Mouse (Mus musculus) embryonic facial prominence, embryonic 14.5 days (tissue): Measurements from ENCODE around the gene Ttc39a. TPM values are rescaled to one million over a fixed set of nuclear protein-coding genes. Genes with fewer than 3 reads are reported as not detected.
A peak's percentile ranks its signal among the peaks of the same experiment; 100 is the strongest.

Experiments used
- ATAC-seq: fragments of 200-750 bp; cut with Nextera tagmentation; 2 replicates; pipeline ENCODE4 v1.8.0; 2017; ENCODE audit warnings: low read depth, moderate number of reproducible peaks, moderate TSS enrichment
- DNase-seq: peaks from one replicate; pipeline ENCODE4 v3.0.0-alpha.2; 2015; ENCODE audit warnings: low spot score
- H3K27ac ChIP-seq: fragments of 300-500 bp; sonication (generic); replicated peaks from 2 replicates; pipeline ENCODE4 v1.5.1; 2014; ENCODE audit warnings: low read depth, mild to moderate bottlenecking, low read length, moderate library complexity
- H3K27me3 ChIP-seq: fragments of 300-500 bp; sonication (generic); replicated peaks from 2 replicates; pipeline ENCODE4 v1.6.1; 2014; ENCODE audit warnings: low read length; ENCODE audit not compliant: control insufficient read depth, insufficient read depth
- H3K36me3 ChIP-seq: fragments of 300-500 bp; sonication (generic); 2 replicates; pipeline ENCODE4 v1.6.1; 2014; ENCODE audit warnings: low read length, mixed read lengths; ENCODE audit not compliant: control insufficient read depth, insufficient read depth
- H3K4me1 ChIP-seq: fragments of 300-500 bp; sonication (generic); 2 replicates; pipeline ENCODE4 v1.6.1; 2014; ENCODE audit warnings: antibody characterized with exemption, low read length; ENCODE audit not compliant: control insufficient read depth, insufficient read depth
- H3K4me2 ChIP-seq: fragments of 300-500 bp; sonication (generic); 2 replicates; pipeline ENCODE4 v1.6.1; 2014; ENCODE audit warnings: low read depth, mild to moderate bottlenecking, low read length, moderate library complexity, mixed read lengths
- H3K4me3 ChIP-seq: fragments of 300-500 bp; sonication (generic); 2 replicates; pipeline ENCODE4 v1.5.1; 2014; ENCODE audit warnings: low read depth, mild to moderate bottlenecking, low read length
- H3K9ac ChIP-seq: fragments of 300-500 bp; sonication (generic); 2 replicates; pipeline ENCODE4 v1.6.1; 2014; ENCODE audit warnings: low read depth, mild to moderate bottlenecking, low read length, moderate library complexity, mixed read lengths
- H3K9me3 ChIP-seq: fragments of 300-500 bp; sonication (generic); 2 replicates; pipeline ENCODE4 v1.6.1; 2016; ENCODE audit warnings: low read length; ENCODE audit not compliant: control insufficient read depth
- WGBS: fragments of 180-500 bp; shearing (Covaris S2); extraction: QIAGEN DNeasy Blood & Tissue Kit; methylation state at CpG from one replicate; pipeline ENCODE4 v1.1.7; 2014; 5-methylcytosine and 5-hydroxymethylcytosine counted together
- polyA plus RNA-seq: library from polyadenylated mRNA; unstranded; fragments of >200 nt; fragmentation: Nextera tagmentation; extraction: Ambion mirVana; gene quantifications from 2 replicates; pipeline ENCODE4 v1.2.1, GENCODE M21; 2014

Gene Ttc39a
- polyA plus RNA-seq, 1 experiment from 2014 or later: 4.0 TPM

GRCm38 (mm10) chr4:109476554-109477014 lies 70.2 kb downstream of the Ttc39a start:
- H3K4me1 ChIP-seq: peaks cover 7% of the 10 kb centered on the region
- peaks cover 13% of the 10 kb centered on the region for H3K36me3 ChIP-seq
- H3K9me3 ChIP-seq: no peaks in the 10 kb centered on the region
- H3K9ac ChIP-seq: peak overlapping the region; percentile 98
- no peaks in the 10 kb centered on the region for H3K27me3 ChIP-seq
- H3K27ac ChIP-seq: peak overlapping the region; percentile 93
- WGBS: 0% methylated on average over 12 of the region's 39 CpGs
- H3K4me3 ChIP-seq: peak overlapping the region; percentile 96
- ATAC-seq (peak; percentile 99), DNase-seq (peak; percentile 95)
- peak overlapping the region; percentile 76 for H3K4me2 ChIP-seq

- WGBS: 87% methylated on average over 3 of the region's 3 CpGs
Measured at GRCm38 (mm10) chr4:109477454-109477853, 71.0 kb downstream of the Ttc39a start.

GRCm38 (mm10) chr4:109481424-109481823 lies 75.0 kb downstream of the Ttc39a start:
- Histone ChIP-seq H3K4me3 (no peak overlapping the region), H3K9ac (no peak overlapping the region), H3K4me2 (no peak overlapping the region), H3K9me3 (no peaks in the 10 kb centered on the region), H3K27me3 (no peaks in the 10 kb centered on the region), H3K4me1 (no peaks in the 10 kb centered on the region), H3K27ac (no peak overlapping the region), H3K36me3 (no peaks in the 10 kb centered on the region)
- 74% methylated on average over 2 of the region's 2 CpGs for WGBS
- ATAC-seq: no peak
- no peak for DNase-seq

More at GRCm38 (mm10) chr4:109477454-109477853, 71.0 kb downstream of the Ttc39a start:
- no peak overlapping the region for H3K4me3 ChIP-seq
- peaks cover 5% of the 10 kb centered on the region for H3K36me3 ChIP-seq
- no peaks in the 10 kb centered on the region for H3K27me3 ChIP-seq
- no peak overlapping the region for H3K27ac ChIP-seq
- H3K9ac ChIP-seq: no peak overlapping the region
- ATAC-seq: no peak
- H3K9me3 ChIP-seq: no peaks in the 10 kb centered on the region
- no peak for DNase-seq
- peaks cover 7% of the 10 kb centered on the region for H3K4me1 ChIP-seq
- H3K4me2 ChIP-seq: no peak overlapping the region

- H3K27me3 ChIP-seq: no peaks in the 10 kb centered on the region
- no peak overlapping the region for H3K4me2 ChIP-seq
- no peak overlapping the region for H3K27ac ChIP-seq
- H3K36me3 ChIP-seq: no peaks in the 10 kb centered on the region
- H3K4me3 ChIP-seq: no peak overlapping the region
- DNase-seq (no peak), ATAC-seq (no peak)
- WGBS: 85% methylated on average over 1 of the region's 1 CpGs
- no peaks in the 10 kb centered on the region for H3K4me1 ChIP-seq
- H3K9ac ChIP-seq: no peak overlapping the region
- no peaks in the 10 kb centered on the region for H3K9me3 ChIP-seq
Measured at GRCm38 (mm10) chr4:109482701-109483100, 76.3 kb downstream of the Ttc39a start.

DNA sequence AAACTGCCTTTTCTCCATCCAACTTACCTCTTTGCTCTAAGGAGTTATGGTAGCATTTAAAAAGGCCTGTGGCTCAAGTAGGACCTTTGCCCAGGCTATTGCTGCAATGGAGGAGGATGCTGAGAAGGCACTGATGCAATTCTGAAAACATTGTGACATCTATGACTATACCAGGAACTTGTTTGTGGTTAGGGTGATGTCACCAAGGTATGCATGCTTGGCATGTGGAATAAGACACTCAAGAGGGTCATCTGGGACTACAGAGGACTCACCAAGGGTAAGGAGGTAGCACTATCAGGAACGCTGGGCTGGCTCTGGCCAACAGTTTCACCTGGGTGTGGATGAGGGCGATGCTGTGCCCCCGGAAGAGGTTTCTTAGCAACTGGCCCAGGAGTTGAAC lies 78.2 kb downstream of the Ttc39a start, which contains the start of gene Rnf11:
Gene Rnf11 (minus strand): TSS at position 108 of the 400 bp plus-strand sequence.
- ATAC-seq: no peak
- H3K27me3 ChIP-seq: no peaks in the 10 kb centered on the region
- 75% methylated on average over 3 of the region's 3 CpGs for WGBS

DNA sequence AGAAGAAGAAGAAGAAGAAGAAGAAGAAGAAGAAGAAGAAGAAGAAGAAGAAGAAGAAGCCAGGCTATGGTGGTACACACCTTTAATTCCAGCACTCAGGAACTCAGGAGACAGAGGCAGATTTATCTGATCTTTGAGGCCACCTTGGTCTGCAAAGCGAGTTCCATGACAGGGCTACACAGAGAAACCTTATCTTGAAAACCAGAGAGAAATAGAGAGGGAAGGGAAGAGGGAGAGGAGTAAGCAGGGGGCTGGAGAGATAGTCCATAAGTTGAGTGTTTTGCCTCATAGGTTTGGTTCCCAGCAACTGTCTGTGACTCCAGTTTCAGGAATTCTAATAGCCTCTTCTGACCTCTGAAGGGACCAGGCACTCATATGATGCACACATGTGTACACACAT lies 82.4 kb downstream of the Ttc39a start:
- WGBS: 59% methylated on average over 1 of the region's 1 CpGs
- H3K27ac ChIP-seq: no peak overlapping the region
- no peaks in the 10 kb centered on the region for H3K36me3 ChIP-seq
- no peak overlapping the region for H3K4me3 ChIP-seq
- no peak overlapping the region for H3K9ac ChIP-seq
- no peaks in the 10 kb centered on the region for H3K27me3 ChIP-seq
- H3K4me2 ChIP-seq: no peak overlapping the region
- no peaks in the 10 kb centered on the region for H3K9me3 ChIP-seq
- ATAC-seq (no peak), DNase-seq (no peak)
- H3K4me1 ChIP-seq: no peaks in the 10 kb centered on the region

More for the DNA sequence above, 78.2 kb downstream of the Ttc39a start, which contains the start of gene Rnf11:
- Histone ChIP-seq H3K4me3 (no peak within 1 kb of the TSS), H3K4me1 (no peaks in the 10 kb centered on the region), H3K9me3 (no peaks in the 10 kb centered on the region), H3K9ac (no peak within 1 kb of the TSS), H3K27ac (no peak within 1 kb of the TSS), H3K36me3 (no peaks in the 10 kb centered on the region), H3K4me2 (no peak within 1 kb of the TSS)
- DNase-seq: no peak

DNA sequence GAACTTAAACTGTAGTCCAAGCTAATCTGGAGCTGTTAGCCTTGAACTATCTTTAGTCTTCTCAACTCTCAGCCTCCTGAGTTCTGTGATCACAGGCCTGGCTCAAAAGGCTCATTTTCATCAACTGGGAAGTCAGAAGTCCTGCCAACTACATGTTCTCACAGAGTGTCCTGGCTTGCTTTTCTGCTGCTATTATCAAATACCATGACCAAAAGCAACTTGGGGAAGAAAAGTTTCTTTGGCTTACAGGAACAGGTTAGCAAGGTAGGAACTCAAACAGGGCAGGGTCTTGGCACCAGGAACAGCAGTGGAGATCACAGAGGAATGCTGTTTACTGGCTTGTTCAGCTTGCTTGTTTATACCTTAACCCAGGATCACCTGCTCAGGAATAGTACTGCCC lies 87.2 kb downstream of the Ttc39a start:
- Histone ChIP-seq H3K9ac (no peak overlapping the region), H3K27ac (no peak overlapping the region), H3K4me2 (no peak overlapping the region), H3K9me3 (no peaks in the 10 kb centered on the region), H3K4me3 (no peak overlapping the region), H3K27me3 (no peaks in the 10 kb centered on the region), H3K36me3 (no peaks in the 10 kb centered on the region), H3K4me1 (no peaks in the 10 kb centered on the region)
- no peak for DNase-seq
- no peak for ATAC-seq

Other genes with a start within 250 kb of the Ttc39a start
- 54.7 and 65.2 TPM in 2 replicates for gene Osbpl9, start 204.4 kb upstream of the Ttc39a start, polyA plus RNA-seq
- 0.24 and 0.37 TPM in 2 replicates for gene Calr4, start 172.1 kb upstream of the Ttc39a start, polyA plus RNA-seq
- gene Eps15, start 126.4 kb upstream of the Ttc39a start, polyA plus RNA-seq: 40.9 and 45.3 TPM in 2 replicates
- gene Rnf11, start 78.1 kb downstream of the Ttc39a start, polyA plus RNA-seq: 75.1 and 76.1 TPM in 2 replicates
- gene 4930522H14Rik, start 124.7 kb downstream of the Ttc39a start, polyA plus RNA-seq: not detected in 2 replicates